Mouse (Mus musculus): ENCODE measurements around the gene Aig1. TPM values are rescaled to one million over a fixed set of nuclear protein-coding genes. Genes with fewer than 3 reads are reported as not detected.

The Aig1 gene
- total RNA-seq, 2 experiments from 2014 or later = 60.9 to 61.3 TPM

- DNase-seq (ENCODE audit: extremely low spot score in 1 of 2, low spot score in 2 of 2) = no peak
- no peak overlapping the region for H3K27ac ChIP-seq
- intact Hi-C loops (cut with DNase I) = no loop called here
- H3K4me3 ChIP-seq = no peak overlapping the region
- TF ChIP-seq CTCF (IDR thresholded peaks at IDR 0.05) = no peak
Measured at GRCm38 (mm10) chr10:13808291-13808690, 60.5 kb downstream of the Aig1 start.

- Histone ChIP-seq H3K4me3 (no peak overlapping the region), H3K27ac (no peak overlapping the region)
- intact Hi-C loops (cut with DNase I) = no loop called here
- no peak for TF ChIP-seq CTCF (IDR thresholded peaks at IDR 0.05)
- DNase-seq (ENCODE audit: extremely low spot score in 1 of 2, low spot score in 2 of 2) = no peak
Measured at GRCm38 (mm10) chr10:13806806-13807205, 62.0 kb downstream of the Aig1 start.

- no peak for DNase-seq (ENCODE audit: extremely low spot score in 1 of 2, low spot score in 2 of 2)
- Histone ChIP-seq H3K27ac (no peak overlapping the region), H3K4me3 (no peak overlapping the region)
- TF ChIP-seq CTCF (IDR thresholded peaks at IDR 0.05) = no peak
- intact Hi-C loops (cut with DNase I) = no loop called here
Measured at GRCm38 (mm10) chr10:13801296-13801695, 67.5 kb downstream of the Aig1 start.

- no peak for TF ChIP-seq CTCF (IDR thresholded peaks at IDR 0.05)
- intact Hi-C loops (cut with DNase I) = no loop called here
- Histone ChIP-seq H3K4me3 (no peak overlapping the region), H3K27ac (no peak overlapping the region)
- no peak for DNase-seq (ENCODE audit: extremely low spot score in 1 of 2, low spot score in 2 of 2)
Measured at GRCm38 (mm10) chr10:13793458-13793857, 75.3 kb downstream of the Aig1 start.

- intact Hi-C loops (cut with DNase I) = no loop called here
- no peak for TF ChIP-seq CTCF (IDR thresholded peaks at IDR 0.05)
- no peak for DNase-seq (ENCODE audit: extremely low spot score in 1 of 2, low spot score in 2 of 2)
- Histone ChIP-seq H3K27ac (no peak overlapping the region), H3K4me3 (no peak overlapping the region)
Measured at GRCm38 (mm10) chr10:13792788-13793187, 76.0 kb downstream of the Aig1 start.

GRCm38 (mm10) chr10:13789604-13790003 is 79.2 kb downstream of the Aig1 start:
- DNase-seq (ENCODE audit: extremely low spot score in 1 of 2, low spot score in 2 of 2) = no peak
- intact Hi-C loops (cut with DNase I) = loop anchor here (10.0 kb wide), 1 partner anchor 535 kb away; no protein-coding TSS in a partner anchor
- H3K4me3 ChIP-seq = no peak overlapping the region
- TF ChIP-seq CTCF (IDR thresholded peaks at IDR 0.05) = no peak
- H3K27ac ChIP-seq = no peak overlapping the region

GRCm38 (mm10) chr10:13788057-13788456 is 80.7 kb downstream of the Aig1 start:
- intact Hi-C loops (cut with DNase I) = loop anchor here (10.0 kb wide), 1 partner anchor 537 kb away; no protein-coding TSS in a partner anchor
- no peak for DNase-seq (ENCODE audit: extremely low spot score in 1 of 2, low spot score in 2 of 2)
- Histone ChIP-seq H3K27ac (no peak overlapping the region), H3K4me3 (no peak overlapping the region)
- no peak for TF ChIP-seq CTCF (IDR thresholded peaks at IDR 0.05)

GRCm38 (mm10) chr10:13782774-13783173 is 86.0 kb downstream of the Aig1 start:
- intact Hi-C loops (cut with DNase I) = loop anchor here (5.0 to 10.0 kb wide), 2 partner anchors 195 to 542 kb away; no protein-coding TSS in a partner anchor
- DNase-seq (ENCODE audit: extremely low spot score in 1 of 2, low spot score in 2 of 2) = no peak
- no peak for TF ChIP-seq CTCF (IDR thresholded peaks at IDR 0.05)
- peak overlapping the region; percentile 57 for H3K27ac ChIP-seq
- no peak overlapping the region for H3K4me3 ChIP-seq

- Histone ChIP-seq H3K4me3 (no peak overlapping the region), H3K27ac (no peak overlapping the region; the same call in 1 of the 2 replicates)
- no peak for DNase-seq (ENCODE audit: extremely low spot score in 1 of 2, low spot score in 2 of 2)
- no peak for TF ChIP-seq CTCF (IDR thresholded peaks at IDR 0.05)
- intact Hi-C loops (cut with DNase I) = loop anchor here (5.0 to 10.0 kb wide), 2 partner anchors 195 to 543 kb away; no protein-coding TSS in a partner anchor
Measured at GRCm38 (mm10) chr10:13782235-13782757, 86.5 kb downstream of the Aig1 start.

- Histone ChIP-seq H3K4me3 (no peak overlapping the region), H3K27ac (no peak overlapping the region)
- TF ChIP-seq CTCF (IDR thresholded peaks at IDR 0.05) = no peak
- no peak for DNase-seq (ENCODE audit: extremely low spot score in 1 of 2, low spot score in 2 of 2)
- intact Hi-C loops (cut with DNase I) = loop anchor here (2.0 to 5.0 kb wide), 4 partner anchors 49 to 191 kb away; partner anchors contain the start of genes Aig1 and Hivep2
Measured at GRCm38 (mm10) chr10:13776014-13776413, 92.8 kb downstream of the Aig1 start.

- no peak for DNase-seq (ENCODE audit: extremely low spot score in 1 of 2, low spot score in 2 of 2)
- no peak overlapping the region for H3K4me3 ChIP-seq
- intact Hi-C loops (cut with DNase I) = loop anchor here (5.0 kb wide), 3 partner anchors 48 to 192 kb away; partner anchors contain the start of genes Aig1 and Hivep2
- TF ChIP-seq CTCF (IDR thresholded peaks at IDR 0.05) = no peak
- H3K27ac ChIP-seq = no peak overlapping the region
Measured at GRCm38 (mm10) chr10:13775411-13775810, 93.4 kb downstream of the Aig1 start.

GRCm38 (mm10) chr10:13774910-13775309 is 93.9 kb downstream of the Aig1 start:
- DNase-seq (ENCODE audit: extremely low spot score in 1 of 2, low spot score in 2 of 2) = no peak
- H3K4me3 ChIP-seq = no peak overlapping the region
- H3K27ac ChIP-seq = no peak overlapping the region
- TF ChIP-seq CTCF (IDR thresholded peaks at IDR 0.05) = no peak
- intact Hi-C loops (cut with DNase I) = loop anchor here (5.0 kb wide), 3 partner anchors 48 to 192 kb away; partner anchors contain the start of genes Aig1 and Hivep2

GRCm38 (mm10) chr10:13770720-13771119 is 98.1 kb downstream of the Aig1 start:
- no peak for TF ChIP-seq CTCF (IDR thresholded peaks at IDR 0.05)
- Histone ChIP-seq H3K27ac (no peak overlapping the region), H3K4me3 (no peak overlapping the region)
- intact Hi-C loops (cut with DNase I) = no loop called here
- no peak for DNase-seq (ENCODE audit: extremely low spot score in 1 of 2, low spot score in 2 of 2)
